Mouse (Mus musculus) thymus, postnatal 36 days (tissue): Measurements from ENCODE around the gene Ecsit.
"Not testable (repeated sequence)": the region's sequence is repeated elsewhere in the genome, so short reads cannot be mapped to it uniquely, and the experiment has no call there.

Experiments used
- DNase-seq, 2 experiments: peaks; one replicate each; pipeline ENCODE4 v3.0.0; 2022; ENCODE audit warnings: mixed read lengths in 2 of 2

Gene Ecsit

GRCm38 (mm10) chr9:22089281-22089680 lies 4.0 kb upstream of the Ecsit start:
- no peak for DNase-seq

- DNase-seq, result no peak
Measured at GRCm38 (mm10) chr9:22087034-22087618, 1.9 kb upstream of the Ecsit start.

GRCm38 (mm10) chr9:22086012-22086411 lies 774 bp upstream of the Ecsit start:
- DNase-seq, result no peak

GRCm38 (mm10) chr9:22084667-22085021 lies 594 bp downstream of the Ecsit start:
- DNase-seq, result no peak

GRCm38 (mm10) chr9:22076223-22076622 lies 9.0 kb downstream of the Ecsit start:
- no peak for DNase-seq

GRCm38 (mm10) chr9:22075778-22076177 lies 9.5 kb downstream of the Ecsit start:
- not testable (repeated sequence) for DNase-seq

- peak in 1 of 2 experiments; percentile 16 for DNase-seq
Measured at GRCm38 (mm10) chr9:22072276-22072675, 13.0 kb downstream of the Ecsit start.

- DNase-seq, result peak; percentile 95 to 97
Measured at GRCm38 (mm10) chr9:22070791-22071573, 14.3 kb downstream of the Ecsit start, which contains the start of the genes Gm49318 and Zfp653. Gm49318 (minus strand) TSS chr9:22071259. Zfp653 (minus strand) TSS chr9:22071376.

GRCm38 (mm10) chr9:22069881-22070553 lies 15.2 kb downstream of the Ecsit start:
- DNase-seq, result no peak

- DNase-seq, result no peak
Measured at GRCm38 (mm10) chr9:22067195-22067594, 18.0 kb downstream of the Ecsit start.

GRCm38 (mm10) chr9:22066433-22066832 lies 18.8 kb downstream of the Ecsit start:
- peak; percentile 64 to 65 for DNase-seq

GRCm38 (mm10) chr9:22065642-22066041 lies 19.6 kb downstream of the Ecsit start:
- no peak for DNase-seq

- DNase-seq, result no peak
Measured at GRCm38 (mm10) chr9:22064341-22064740, 20.9 kb downstream of the Ecsit start.

GRCm38 (mm10) chr9:22061339-22061738 lies 23.9 kb downstream of the Ecsit start:
- DNase-seq, result no peak

GRCm38 (mm10) chr9:22058011-22058424 lies 27.2 kb downstream of the Ecsit start:
- DNase-seq, result no peak

GRCm38 (mm10) chr9:22057031-22057517 lies 28.2 kb downstream of the Ecsit start:
- no peak for DNase-seq

- no peak for DNase-seq
Measured at GRCm38 (mm10) chr9:22056303-22056910, 28.8 kb downstream of the Ecsit start.

- peak in 1 of 2 experiments; percentile 17 for DNase-seq
Measured at GRCm38 (mm10) chr9:22055713-22056112, 29.5 kb downstream of the Ecsit start.

GRCm38 (mm10) chr9:22054411-22055076 lies 30.7 kb downstream of the Ecsit start:
- peak; percentile 75 to 78 for DNase-seq

GRCm38 (mm10) chr9:22053657-22054056 lies 31.6 kb downstream of the Ecsit start:
- DNase-seq, result no peak

- peak; percentile 55 to 64 for DNase-seq
Measured at GRCm38 (mm10) chr9:22051958-22052254, 33.3 kb downstream of the Ecsit start, which contains the start of gene Elavl3. Elavl3 (minus strand) TSS chr9:22052023.

GRCm38 (mm10) chr9:22051161-22051957 lies 33.9 kb downstream of the Ecsit start:
- peak; percentile 13 to 32 for DNase-seq
